Mouse (Mus musculus) hindbrain, embryonic 14.5 days (tissue): ENCODE data around the gene Dand5. TPM values are rescaled to one million over a fixed set of nuclear protein-coding genes. Genes with fewer than 3 reads are reported as not detected.

Experiments used
- ATAC-seq: fragments of 200-750 bp; cut with Nextera tagmentation; 2 replicates; pipeline ENCODE4 v1.8.0; 2017; ENCODE audit warnings: moderate number of reproducible peaks, mild to moderate bottlenecking, moderate TSS enrichment, moderate library complexity; ENCODE audit not compliant: low FRiP score
- DNase-seq: peaks from one replicate; pipeline ENCODE4 v3.0.0-alpha.2; 2015; ENCODE audit warnings: low spot score
- H3K27ac ChIP-seq: fragments of 300-500 bp; sonication (generic); 2 replicates; pipeline ENCODE4 v1.5.1; 2014; ENCODE audit warnings: mild to moderate bottlenecking, moderate library complexity
- H3K27me3 ChIP-seq: fragments of 300-500 bp; sonication (generic); 2 replicates; pipeline ENCODE4 v1.6.1; 2014; ENCODE audit warnings: mild to moderate bottlenecking, low read length, mixed read lengths; ENCODE audit not compliant: control insufficient read depth, insufficient read depth
- H3K36me3 ChIP-seq: fragments of 300-500 bp; sonication (generic); replicated peaks from 2 replicates; pipeline ENCODE4 v1.6.1; 2014; ENCODE audit not compliant: control insufficient read depth, insufficient read depth
- H3K4me1 ChIP-seq: fragments of 300-500 bp; sonication (generic); replicated peaks from 2 replicates; pipeline ENCODE4 v1.6.1; 2014; ENCODE audit warnings: antibody characterized with exemption, low read length, mixed read lengths; ENCODE audit not compliant: control insufficient read depth, insufficient read depth
- H3K4me2 ChIP-seq: fragments of 300-500 bp; sonication (generic); replicated peaks from 2 replicates; pipeline ENCODE4 v1.6.1; 2014; ENCODE audit warnings: mild to moderate bottlenecking, moderate library complexity
- H3K4me3 ChIP-seq: fragments of 300-500 bp; sonication (generic); replicated peaks from 2 replicates; pipeline ENCODE4 v1.5.1; 2014; ENCODE audit warnings: mild to moderate bottlenecking, low read length
- H3K9ac ChIP-seq: fragments of 300-500 bp; sonication (generic); 2 replicates; pipeline ENCODE4 v1.6.1; 2014
- H3K9me3 ChIP-seq: fragments of 300-500 bp; sonication (generic); 2 replicates; pipeline ENCODE4 v1.6.1; 2016; ENCODE audit warnings: low read length; ENCODE audit not compliant: control insufficient read depth
- WGBS: fragments of 180-500 bp; shearing (Covaris S2); extraction: QIAGEN DNeasy Blood & Tissue Kit; methylation state at CpG from one replicate; pipeline ENCODE4 v1.1.7; 2014; 5-methylcytosine and 5-hydroxymethylcytosine counted together
- polyA plus RNA-seq: library from polyadenylated mRNA; unstranded; fragments of >200 nt; fragmentation: Nextera tagmentation; extraction: Ambion mirVana; gene quantifications from 2 replicates; pipeline ENCODE4 v1.2.1, GENCODE M21; 2014

Dand5 gene
- polyA plus RNA-seq, 1 experiment from 2014 or later = 14.6 TPM

- H3K36me3 ChIP-seq = no peaks in the 10 kb centered on the region
- DNase-seq = no peak
- H3K27me3 ChIP-seq = peaks cover 93% of the 10 kb centered on the region
- peaks cover 32% of the 10 kb centered on the region for H3K4me1 ChIP-seq
- WGBS = 21% methylated on average over 5 of the region's 5 CpGs
- ATAC-seq = no peak
- H3K4me3 ChIP-seq = no peak overlapping the region
- no peak overlapping the region for H3K9ac ChIP-seq
- H3K27ac ChIP-seq = no peak overlapping the region
- H3K9me3 ChIP-seq = no peaks in the 10 kb centered on the region
- no peak overlapping the region for H3K4me2 ChIP-seq
Measured at GRCm38 (mm10) chr8:84781686-84782505, 40.7 kb downstream of the Dand5 start.

GRCm38 (mm10) chr8:84780949-84781680 lies 41.5 kb downstream of the Dand5 start:
- ATAC-seq = no peak
- no peak overlapping the region for H3K4me3 ChIP-seq
- no peak overlapping the region for H3K27ac ChIP-seq
- H3K27me3 ChIP-seq = peaks cover 94% of the 10 kb centered on the region
- WGBS = 16% methylated on average over 6 of the region's 6 CpGs
- no peak overlapping the region for H3K9ac ChIP-seq
- no peak overlapping the region for H3K4me2 ChIP-seq
- H3K36me3 ChIP-seq = no peaks in the 10 kb centered on the region
- H3K4me1 ChIP-seq = peaks cover 36% of the 10 kb centered on the region
- no peaks in the 10 kb centered on the region for H3K9me3 ChIP-seq
- DNase-seq = no peak

- no peak for ATAC-seq
- H3K4me1 ChIP-seq = peaks cover 40% of the 10 kb centered on the region
- H3K36me3 ChIP-seq = no peaks in the 10 kb centered on the region
- 5% methylated on average over 13 of the region's 13 CpGs for WGBS
- no peak overlapping the region for H3K4me3 ChIP-seq
- H3K9me3 ChIP-seq = no peaks in the 10 kb centered on the region
- DNase-seq = no peak
- peaks cover 94% of the 10 kb centered on the region for H3K27me3 ChIP-seq
- H3K4me2 ChIP-seq = peak overlapping the region; percentile 31; the same call in 1 of the 2 replicates
- peak overlapping the region; percentile 69 for H3K27ac ChIP-seq
- peak overlapping the region; percentile 21; the same call in 1 of the 2 replicates for H3K9ac ChIP-seq
Measured at GRCm38 (mm10) chr8:84780225-84780555, 42.4 kb downstream of the Dand5 start.

- peaks cover 41% of the 10 kb centered on the region for H3K4me1 ChIP-seq
- peaks cover 94% of the 10 kb centered on the region for H3K27me3 ChIP-seq
- ATAC-seq (peak; percentile 25; the same call in 1 of the 2 replicates), DNase-seq (no peak)
- H3K4me2 ChIP-seq = peak overlapping the region; percentile 31
- 5% methylated on average over 19 of the region's 19 CpGs for WGBS
- peak overlapping the region; percentile 69 for H3K27ac ChIP-seq
- H3K9ac ChIP-seq = peak overlapping the region; percentile 21; the same call in 1 of the 2 replicates
- no peaks in the 10 kb centered on the region for H3K36me3 ChIP-seq
- H3K9me3 ChIP-seq = no peaks in the 10 kb centered on the region
- H3K4me3 ChIP-seq = no peak overlapping the region
Measured at GRCm38 (mm10) chr8:84779519-84780224, 43.0 kb downstream of the Dand5 start.

GRCm38 (mm10) chr8:84778638-84779380 lies 43.8 kb downstream of the Dand5 start:
- Histone ChIP-seq H3K4me1 (peaks cover 34% of the 10 kb centered on the region), H3K27ac (peak overlapping the region; percentile 69), H3K9ac (peak overlapping the region; percentile 21; the same call in 1 of the 2 replicates), H3K9me3 (no peaks in the 10 kb centered on the region), H3K4me2 (peak overlapping the region; percentile 31), H3K36me3 (no peaks in the 10 kb centered on the region), H3K4me3 (no peak overlapping the region), H3K27me3 (peaks cover 90% of the 10 kb centered on the region)
- 10% methylated on average over 11 of the region's 11 CpGs for WGBS
- DNase-seq (no peak), ATAC-seq (no peak)

- Histone ChIP-seq H3K27me3 (peaks cover 89% of the 10 kb centered on the region), H3K9ac (no peak overlapping the region), H3K4me2 (peak overlapping the region; percentile 31), H3K4me1 (peaks cover 34% of the 10 kb centered on the region), H3K4me3 (no peak overlapping the region), H3K36me3 (no peaks in the 10 kb centered on the region), H3K27ac (peak overlapping the region; percentile 69), H3K9me3 (no peaks in the 10 kb centered on the region)
- 25% methylated on average over 10 of the region's 10 CpGs for WGBS
- ATAC-seq (no peak), DNase-seq (no peak)
Measured at GRCm38 (mm10) chr8:84777899-84778637, 44.6 kb downstream of the Dand5 start.

GRCm38 (mm10) chr8:84776569-84776968 lies 46.1 kb downstream of the Dand5 start:
- ATAC-seq = no peak
- H3K9me3 ChIP-seq = no peaks in the 10 kb centered on the region
- peak overlapping the region; percentile 85; the same call in 1 of the 2 replicates for H3K27ac ChIP-seq
- H3K4me3 ChIP-seq = no peak overlapping the region
- peaks cover 33% of the 10 kb centered on the region for H3K4me1 ChIP-seq
- H3K36me3 ChIP-seq = no peaks in the 10 kb centered on the region
- peaks cover 85% of the 10 kb centered on the region for H3K27me3 ChIP-seq
- no peak for DNase-seq
- WGBS = 20% methylated on average over 1 of the region's 1 CpGs
- no peak overlapping the region for H3K9ac ChIP-seq
- no peak overlapping the region for H3K4me2 ChIP-seq

GRCm38 (mm10) chr8:84775621-84776113 lies 47.0 kb downstream of the Dand5 start:
- peak overlapping the region; percentile 24; the same call in 1 of the 2 replicates for H3K9ac ChIP-seq
- ATAC-seq = no peak
- 5% methylated on average over 7 of the region's 7 CpGs for WGBS

More at GRCm38 (mm10) chr8:84775621-84776113, 47.0 kb downstream of the Dand5 start:
- Histone ChIP-seq H3K36me3 (no peaks in the 10 kb centered on the region), H3K4me2 (peak overlapping the region; percentile 48), H3K9me3 (no peaks in the 10 kb centered on the region), H3K4me3 (no peak overlapping the region), H3K4me1 (peaks cover 30% of the 10 kb centered on the region), H3K27me3 (peaks cover 85% of the 10 kb centered on the region), H3K27ac (peak overlapping the region; percentile 85)
- DNase-seq = no peak
